8 mouse cellular contexts compared by ENCODE assay signal in genomic region chr6:134793911-134794520, GRCm38 (mm10). TPM values are rescaled to one million over a fixed set of nuclear protein-coding genes. Genes with fewer than 3 reads are reported as not detected.
DNase-seq lines count a peak whose midpoint lies in the region; ATAC-seq and TF ChIP-seq lines count a peak whose summit lies in the region.

No protein-coding gene starts in this region.

- no peak overlapping the region for H3K9ac ChIP-seq in embryonic facial prominence, embryonic 11.5 days (replicated peaks; ENCODE audit: low read length)
- H3K9ac ChIP-seq in intestine, postnatal 0 days (ENCODE audit: low read depth, low read length), result no peak overlapping the region
- no peak overlapping the region for H3K9ac ChIP-seq in limb, embryonic 11.5 days (ENCODE audit: low read length)
- H3K9ac ChIP-seq in midbrain, embryonic 13.5 days (replicated peaks), result no peak overlapping the region; the same call in 1 of the 2 replicates

- no peaks in the 10 kb centered on the region for H3K9me3 ChIP-seq in embryonic facial prominence, embryonic 11.5 days (replicated peaks; ENCODE audit: control insufficient read depth, low read length)
- no peaks in the 10 kb centered on the region for H3K9me3 ChIP-seq in intestine, postnatal 0 days (ENCODE audit: control insufficient read depth)
- H3K9me3 ChIP-seq in limb, embryonic 11.5 days (ENCODE audit: control insufficient read depth, low read length), result no peaks in the 10 kb centered on the region
- H3K9me3 ChIP-seq in midbrain, embryonic 13.5 days, result no peaks in the 10 kb centered on the region

- H3K27me3 ChIP-seq in embryonic facial prominence, embryonic 11.5 days (ENCODE audit: control insufficient read depth, insufficient read depth, low read length), result no peaks in the 10 kb centered on the region
- H3K27me3 ChIP-seq in intestine, postnatal 0 days (replicated peaks; ENCODE audit: control insufficient read depth, insufficient read depth, low read length), result no peaks in the 10 kb centered on the region
- no peaks in the 10 kb centered on the region for H3K27me3 ChIP-seq in limb, embryonic 11.5 days (ENCODE audit: control insufficient read depth, insufficient read depth, low read length)
- peaks cover 9% of the 10 kb centered on the region for H3K27me3 ChIP-seq in midbrain, embryonic 13.5 days

- no peaks in the 10 kb centered on the region for H3K4me1 ChIP-seq in embryonic facial prominence, embryonic 11.5 days (ENCODE audit: control insufficient read depth, insufficient read depth, low read length)
- no peaks in the 10 kb centered on the region for H3K4me1 ChIP-seq in intestine, postnatal 0 days (replicated peaks; ENCODE audit: control insufficient read depth, insufficient read depth, low read length)
- H3K4me1 ChIP-seq in limb, embryonic 11.5 days (ENCODE audit: control insufficient read depth, insufficient read depth, low read length), result 0 out of 2 replicates have a peak, but pooled peaks cover 3% of the 10 kb centered on the region
- peaks cover 24% of the 10 kb centered on the region for H3K4me1 ChIP-seq in midbrain, embryonic 13.5 days (replicated peaks)

- DNase-seq in 3134 (ENCODE audit: extremely low read depth, insufficient read length, low spot score), result peak; percentile 71
- DNase-seq in adrenal gland, postnatal 14 days, result peak; percentile 90
- peak; percentile 88 for DNase-seq in embryonic facial prominence, embryonic 11.5 days (ENCODE audit: low spot score)
- peak; percentile 90 for DNase-seq in limb, embryonic 11.5 days (ENCODE audit: low spot score)
- DNase-seq in spleen, adult 12 weeks (ENCODE audit: low spot score), result peak; percentile 71

- H3K4me2 ChIP-seq in embryonic facial prominence, embryonic 11.5 days (ENCODE audit: low read depth, low read length), result peak overlapping the region; percentile 22
- H3K4me2 ChIP-seq in intestine, postnatal 0 days (replicated peaks; ENCODE audit: low read depth), result peak overlapping the region; percentile 73
- H3K4me2 ChIP-seq in limb, embryonic 11.5 days (ENCODE audit: low read depth, severe bottlenecking), result peak overlapping the region; percentile 22; the same call in 1 of the 2 replicates
- H3K4me2 ChIP-seq in midbrain, embryonic 13.5 days (replicated peaks), result peak overlapping the region; percentile 44

- TF ChIP-seq CTCF in intestine, postnatal 0 days (IDR thresholded peaks at IDR 0.05; ENCODE audit: low read depth), result peak; percentile 92

- H3K27ac ChIP-seq in embryonic facial prominence, embryonic 11.5 days (replicated peaks; ENCODE audit: low read depth, low read length), result no peak overlapping the region
- no peak overlapping the region for H3K27ac ChIP-seq in intestine, postnatal 0 days (ENCODE audit: low read depth, low read length)
- no peak overlapping the region for H3K27ac ChIP-seq in limb, embryonic 11.5 days (replicated peaks; ENCODE audit: low read depth, low read length)
- no peak overlapping the region for H3K27ac ChIP-seq in midbrain, embryonic 13.5 days

- ATAC-seq in embryonic facial prominence, embryonic 11.5 days (replicated peaks; ENCODE audit: insufficient number of reproducible peaks, low FRiP score, low TSS enrichment, low read depth), result no peak
- ATAC-seq in granulocyte monocyte progenitor cell, adult 5-6 weeks (replicated peaks; ENCODE audit: poor library complexity, severe bottlenecking), result peak; percentile 44
- ATAC-seq in intestine, postnatal 0 days, result peak; percentile 7; the same call in 1 of the 2 replicates
- no peak for ATAC-seq in limb, embryonic 11.5 days (ENCODE audit: insufficient number of reproducible peaks, low FRiP score, low TSS enrichment, low read depth)
- no peak for ATAC-seq in midbrain, embryonic 13.5 days

- no peak overlapping the region for H3K4me3 ChIP-seq in embryonic facial prominence, embryonic 11.5 days (ENCODE audit: low read depth, low read length)
- no peak overlapping the region for H3K4me3 ChIP-seq in intestine, postnatal 0 days (ENCODE audit: low read depth, low read length)
- no peak overlapping the region for H3K4me3 ChIP-seq in limb, embryonic 11.5 days (ENCODE audit: low read depth, low read length)
- H3K4me3 ChIP-seq in midbrain, embryonic 13.5 days (replicated peaks), result peak overlapping the region; percentile 24

- no peaks in the 10 kb centered on the region for H3K36me3 ChIP-seq in embryonic facial prominence, embryonic 11.5 days (replicated peaks; ENCODE audit: control insufficient read depth, insufficient read depth, low read depth, low read length)
- no peaks in the 10 kb centered on the region for H3K36me3 ChIP-seq in intestine, postnatal 0 days (ENCODE audit: control insufficient read depth, insufficient read depth)
- H3K36me3 ChIP-seq in limb, embryonic 11.5 days (ENCODE audit: control insufficient read depth, insufficient read depth, low read length), result no peaks in the 10 kb centered on the region
- H3K36me3 ChIP-seq in midbrain, embryonic 13.5 days, result no peaks in the 10 kb centered on the region

- WGBS in embryonic facial prominence, embryonic 11.5 days, result 12% methylated on average over 21 of the region's 21 CpGs
- WGBS in intestine, postnatal 0 days, result 17% methylated on average over 21 of the region's 21 CpGs
- 13% methylated on average over 21 of the region's 21 CpGs for WGBS in limb, embryonic 11.5 days
- WGBS in midbrain, embryonic 13.5 days, result 14% methylated on average over 21 of the region's 21 CpGs

RNA-seq across cellular contexts. Expression of gene Dusp16, which starts 1.6 kb away (rescaled TPM):
- total RNA-seq in adrenal gland, postnatal 14 days (2021), result 17.9 and 22.8 TPM in 2 replicates
- 15.4 and 17.7 TPM in 2 replicates for polyA plus RNA-seq in embryonic facial prominence, embryonic 11.5 days (2014; fragmentation: Nextera tagmentation; extraction: Ambion mirVana)
- 2.3 and 3.5 TPM in 2 replicates for total RNA-seq in granulocyte monocyte progenitor cell, adult 5-6 weeks (2014; fragmentation: Nextera tagmentation)
- total RNA-seq in granulocyte monocyte progenitor cell, adult 5-6 weeks (2017), result 0.21 and 5.8 TPM in 2 replicates
- 6.7 and 8.4 TPM in 2 replicates for polyA plus RNA-seq in intestine, postnatal 0 days (2015; fragmentation: Nextera tagmentation; extraction: Ambion mirVana)
- polyA plus RNA-seq in limb, embryonic 11.5 days (2014; fragmentation: Nextera tagmentation; extraction: Ambion mirVana), result 12.5 and 13.2 TPM in 2 replicates
- polyA plus RNA-seq in midbrain, embryonic 13.5 days (2015; fragmentation: Nextera tagmentation; extraction: Ambion mirVana), result 7.5 and 7.7 TPM in 2 replicates

RNA-seq across cellular contexts. Expression of gene Crebl2, which starts 35.9 kb away (rescaled TPM):
- total RNA-seq in adrenal gland, postnatal 14 days (2021), result 17.2 and 21.1 TPM in 2 replicates
- polyA plus RNA-seq in embryonic facial prominence, embryonic 11.5 days (2014; fragmentation: Nextera tagmentation; extraction: Ambion mirVana), result 0.96 and 1.1 TPM in 2 replicates
- 2.5 and 5.7 TPM in 2 replicates for total RNA-seq in granulocyte monocyte progenitor cell, adult 5-6 weeks (2014; fragmentation: Nextera tagmentation)
- 2.8 and 5.6 TPM in 2 replicates for total RNA-seq in granulocyte monocyte progenitor cell, adult 5-6 weeks (2017)
- 4.6 and 4.9 TPM in 2 replicates for polyA plus RNA-seq in intestine, postnatal 0 days (2015; fragmentation: Nextera tagmentation; extraction: Ambion mirVana)
- polyA plus RNA-seq in limb, embryonic 11.5 days (2014; fragmentation: Nextera tagmentation; extraction: Ambion mirVana), result 0.67 and 1.3 TPM in 2 replicates
- 3.7 and 4.3 TPM in 2 replicates for polyA plus RNA-seq in midbrain, embryonic 13.5 days (2015; fragmentation: Nextera tagmentation; extraction: Ambion mirVana)

Comparison
In these comparisons a context has a peak if more than half of its experiments do, and no peak if none do; other contexts are left out.
1. ATAC-seq: peak in granulocyte monocyte progenitor cell, adult 5-6 weeks (single experiment) and intestine, postnatal 0 days (single experiment); none in embryonic facial prominence, embryonic 11.5 days (single experiment), limb, embryonic 11.5 days (single experiment) and midbrain, embryonic 13.5 days (single experiment).
2. H3K4me2 ChIP-seq: peak in every context shown above with its lines; median percentile 73 in intestine, postnatal 0 days; 44 in midbrain, embryonic 13.5 days; 22 in embryonic facial prominence, embryonic 11.5 days; 22 in limb, embryonic 11.5 days.
3. Peak in every context shown above with its lines, with median percentiles within 50 percentile points of each other: DNase-seq.